Mouse (Mus musculus) MEL (cell line): Measurements from ENCODE around the gene Pip5k1b. TPM values are rescaled to one million over a fixed set of nuclear protein-coding genes. Genes with fewer than 3 reads are reported as not detected.

Experiments used
- DNase-seq: peaks from one replicate; pipeline ENCODE4 v3.0.0; 2011; ENCODE audit warnings: low read depth, low spot score
- H3K27ac ChIP-seq: 2 replicates; pipeline ENCODE4 v1.5.1; 2012; ENCODE audit warnings: low read depth, mild to moderate bottlenecking, control low read depth, low read length, moderate library complexity; ENCODE audit not compliant: control insufficient read depth
- H3K27me3 ChIP-seq, 2 experiments: fragments of 150-350 bp in 1 of 2; sonication (generic) in 1 of 2; 2 replicates each; pipeline ENCODE4 v1.6.1; 2012; ENCODE audit warnings: low read length in 2 of 2, mild to moderate bottlenecking in 2 of 2, improper control_type of control experiment in 1 of 2, moderate library complexity in 1 of 2; ENCODE audit not compliant: insufficient read depth in 2 of 2, control insufficient read depth in 1 of 2
- H3K36me3 ChIP-seq, 2 experiments: 2 replicates each; pipeline ENCODE4 v1.6.1; 2012 to 2014; ENCODE audit warnings: low read length in 2 of 2, improper control_type of control experiment in 1 of 2, inconsistent platforms in 1 of 2, mild to moderate bottlenecking in 1 of 2; ENCODE audit not compliant: insufficient read depth in 2 of 2, control insufficient read depth in 1 of 2
- H3K4me1 ChIP-seq, 2 experiments: fragments of 150-350 bp in 1 of 2; sonication (generic) in 1 of 2; 2 replicates each; pipeline ENCODE4 v1.6.1; 2012; ENCODE audit warnings: low read length in 2 of 2, improper control_type of control experiment in 1 of 2, mild to moderate bottlenecking in 1 of 2; ENCODE audit not compliant: insufficient read depth in 2 of 2, control insufficient read depth in 1 of 2
- H3K4me3 ChIP-seq, 2 experiments: fragments of 150-350 bp in 1 of 2; sonication (generic) in 1 of 2; 2 replicates each; pipeline ENCODE4 v1.5.1; 2012; ENCODE audit warnings: low read depth in 2 of 2, low read length in 2 of 2, mild to moderate bottlenecking in 2 of 2, moderate library complexity in 2 of 2, control low read depth in 1 of 2, improper control_type of control experiment in 1 of 2; ENCODE audit not compliant: control insufficient read depth in 1 of 2, insufficient read depth in 1 of 2
- H3K79me2 ChIP-seq: 2 replicates; pipeline ENCODE4 v1.6.1; 2012; ENCODE audit warnings: mild to moderate bottlenecking, low read length, moderate library complexity; ENCODE audit not compliant: control insufficient read depth, poor library complexity, insufficient read depth
- H3K9ac ChIP-seq: 2 replicates; pipeline ENCODE4 v1.6.1; 2012; ENCODE audit warnings: low read depth, mild to moderate bottlenecking, control low read depth, low read length, moderate library complexity; ENCODE audit not compliant: control insufficient read depth, poor library complexity, severe bottlenecking
- H3K9me3 ChIP-seq: fragments of 150-350 bp; sonication (generic); replicated peaks from 2 replicates; pipeline ENCODE4 v1.6.1; 2012; ENCODE audit warnings: mild to moderate bottlenecking, low read length, improper control_type of control experiment, moderate library complexity; ENCODE audit not compliant: insufficient read depth
- CHD1 ChIP-seq: IDR thresholded peaks from 2 replicates; pipeline ENCODE4 v1.6.1; 2012; ENCODE audit warnings: low read depth, mild to moderate bottlenecking, inconsistent platforms, low read length, improper control_type of control experiment
- E2F4 ChIP-seq: IDR thresholded peaks from 2 replicates; pipeline ENCODE4 v1.6.1; 2011; ENCODE audit warnings: low read depth, low read length, improper control_type of control experiment, borderline replicate concordance
- ETS1 ChIP-seq: IDR thresholded peaks from 2 replicates; pipeline ENCODE4 v1.6.1; 2012; ENCODE audit warnings: low read depth, mild to moderate bottlenecking, inconsistent platforms, low read length, improper control_type of control experiment, moderate library complexity
- GABPA ChIP-seq: IDR thresholded peaks from 2 replicates; pipeline ENCODE4 v1.6.1; 2012; ENCODE audit warnings: low read depth, mild to moderate bottlenecking, inconsistent platforms, low read length, improper control_type of control experiment, moderate library complexity
- GATA1 ChIP-seq: IDR thresholded peaks from 2 replicates; pipeline ENCODE4 v1.6.1; 2011; ENCODE audit warnings: low read depth, low read length, improper control_type of control experiment
- HCFC1 ChIP-seq: IDR thresholded peaks from 2 replicates; pipeline ENCODE4 v1.6.1; 2012; ENCODE audit warnings: low read depth, mild to moderate bottlenecking, inconsistent platforms, low read length, improper control_type of control experiment, moderate library complexity
- JUND ChIP-seq: IDR thresholded peaks from 2 replicates; pipeline ENCODE4 v1.6.1; 2011; ENCODE audit warnings: low read depth, mild to moderate bottlenecking, improper control_type of control experiment, low read length
- MAFK ChIP-seq: IDR thresholded peaks from 2 replicates; pipeline ENCODE4 v1.6.1; 2011; ENCODE audit warnings: low read depth, mild to moderate bottlenecking, low read length, improper control_type of control experiment, borderline replicate concordance
- MAX ChIP-seq: IDR thresholded peaks from 2 replicates; pipeline ENCODE4 v1.6.1; 2011; ENCODE audit warnings: low read length, improper control_type of control experiment
- MEF2A ChIP-seq: IDR thresholded peaks from 2 replicates; pipeline ENCODE4 v1.6.1; 2014; ENCODE audit warnings: low read depth, mild to moderate bottlenecking, inconsistent platforms, low read length, improper control_type of control experiment; ENCODE audit not compliant: poor library complexity, insufficient replicate concordance, severe bottlenecking; ENCODE audit errors: extremely low read depth
- MXI1 ChIP-seq: IDR thresholded peaks from 2 replicates; pipeline ENCODE4 v1.6.1; 2011; ENCODE audit warnings: mild to moderate bottlenecking, low read depth, low read length, improper control_type of control experiment
- MYC ChIP-seq: IDR thresholded peaks from 2 replicates; pipeline ENCODE4 v1.6.1; 2011; ENCODE audit warnings: low read depth, mild to moderate bottlenecking, low read length, improper control_type of control experiment, moderate library complexity
- NELFE ChIP-seq: IDR thresholded peaks from 2 replicates; pipeline ENCODE4 v1.6.1; 2011; ENCODE audit warnings: low read depth, low read length, improper control_type of control experiment
- NRF1 ChIP-seq: IDR thresholded peaks from 2 replicates; pipeline ENCODE4 v1.6.1; 2014; ENCODE audit warnings: low read depth, mild to moderate bottlenecking, inconsistent platforms, low read length, improper control_type of control experiment, moderate library complexity; ENCODE audit not compliant: poor library complexity, insufficient read depth, severe bottlenecking
- POLR2A ChIP-seq, 2 experiments: IDR thresholded peaks; 2 replicates each; pipeline ENCODE4 v1.6.1; 2011 to 2012; ENCODE audit warnings: low read length in 2 of 2, mild to moderate bottlenecking in 2 of 2, control low read depth in 1 of 2, improper control_type of control experiment in 1 of 2, low read depth in 1 of 2, moderate library complexity in 1 of 2; ENCODE audit not compliant: control insufficient read depth in 1 of 2, insufficient read depth in 1 of 2, poor library complexity in 1 of 2
- POLR2AphosphoS5 ChIP-seq: IDR thresholded peaks from 2 replicates; pipeline ENCODE4 v1.6.1; 2012; ENCODE audit warnings: low read depth, borderline replicate concordance, mild to moderate bottlenecking, inconsistent platforms, low read length, moderate library complexity, mixed read lengths
- RAD21 ChIP-seq: IDR thresholded peaks from 2 replicates; pipeline ENCODE4 v1.6.1; 2011; ENCODE audit warnings: mild to moderate bottlenecking, low read depth, low read length, improper control_type of control experiment
- SMC3 ChIP-seq: IDR thresholded peaks from 2 replicates; pipeline ENCODE4 v1.6.1; 2011; ENCODE audit warnings: low read depth, low read length, improper control_type of control experiment
- TAL1 ChIP-seq: IDR thresholded peaks from 2 replicates; pipeline ENCODE4 v1.6.1; 2012; ENCODE audit warnings: mild to moderate bottlenecking, inconsistent platforms, low read length, moderate library complexity, mixed read lengths
- TCF12 ChIP-seq: IDR thresholded peaks from 2 replicates; pipeline ENCODE4 v1.6.1; 2014; ENCODE audit warnings: low read depth, mild to moderate bottlenecking, inconsistent platforms, low read length, improper control_type of control experiment, moderate library complexity
- UBTF ChIP-seq: IDR thresholded peaks from 2 replicates; pipeline ENCODE4 v1.6.1; 2012; ENCODE audit warnings: low read depth, mild to moderate bottlenecking, inconsistent platforms, low read length, improper control_type of control experiment, moderate library complexity, borderline replicate concordance; ENCODE audit not compliant: insufficient read depth
- USF1 ChIP-seq: IDR thresholded peaks from 2 replicates; pipeline ENCODE4 v1.6.1; 2014; ENCODE audit warnings: low read depth, mild to moderate bottlenecking, inconsistent platforms, low read length, improper control_type of control experiment, moderate library complexity
- USF2 ChIP-seq, 2 experiments: IDR thresholded peaks; 2 replicates each; pipeline ENCODE4 v1.6.1; 2011 to 2012; ENCODE audit warnings: improper control_type of control experiment in 2 of 2, low read length in 2 of 2, borderline replicate concordance in 1 of 2, inconsistent platforms in 1 of 2, low read depth in 1 of 2, mild to moderate bottlenecking in 1 of 2; ENCODE audit not compliant: insufficient read depth in 1 of 2
- ZKSCAN1 ChIP-seq: IDR thresholded peaks from 2 replicates; pipeline ENCODE4 v1.6.1; 2012; ENCODE audit warnings: low read depth, mild to moderate bottlenecking, inconsistent platforms, low read length, improper control_type of control experiment, moderate library complexity
- ZNF384 ChIP-seq: IDR thresholded peaks from 2 replicates; pipeline ENCODE4 v1.6.1; 2012; ENCODE audit warnings: low read depth, mild to moderate bottlenecking, inconsistent platforms, low read length, improper control_type of control experiment
- polyA plus RNA-seq, 2 experiments: library from polyadenylated mRNA; stranded (reverse) in 1 of 2; unstranded in 1 of 2; fragments of >175 nt in 1 of 2; fragments of >200 nt in 1 of 2; gene quantifications; 2 replicates each; pipeline versions ENCODE4 v1.2.1 to v1.2.4; 2012; ENCODE audit warnings: low replicate concordance in 2 of 2, low read depth in 1 of 2; ENCODE audit not compliant: insufficient read length in 2 of 2, insufficient read depth in 1 of 2, missing spikeins in 1 of 2
- total RNA-seq: library from RNA; depleted of rRNA; stranded (reverse); fragments of 300-350 nt; gene quantifications from 2 replicates; pipeline ENCODE4 v1.2.3, GENCODE M21; 2012

The Pip5k1b gene
- total and polyA plus RNA-seq, 3 experiments = 3.4 to 10.0 TPM; not detected in 1

- no peak for TF ChIP-seq ZNF384
- TF ChIP-seq SMC3 = no peak
These were observed 121.4 kb downstream of the Pip5k1b start (continued) for GRCm38 (mm10) chr19:24434291-24434690.

- Histone ChIP-seq H3K36me3 (no peaks in the 10 kb centered on the region), H3K79me2 (no peaks in the 10 kb centered on the region), H3K9me3 (no peaks in the 10 kb centered on the region), H3K4me1 (peaks cover 0 to 4% of the 10 kb centered on the region in 2 experiments; a peak in 2 of 4 replicates), H3K9ac (no peak overlapping the region), H3K27ac (no peak overlapping the region), H3K4me3 (no peak overlapping the region), H3K27me3 (no peaks in the 10 kb centered on the region)
- no peak for TF ChIP-seq UBTF
- TF ChIP-seq RAD21 = no peak
- TF ChIP-seq TCF12 = no peak
- no peak for TF ChIP-seq HCFC1
- TF ChIP-seq POLR2A (IDR thresholded peaks at IDR 0.05; ENCODE audit: control insufficient read depth in 1 of 2, insufficient read depth in 1 of 2, low read depth in 1 of 2, low read length in 2 of 2, poor library complexity in 1 of 2) = no peak
- no peak for TF ChIP-seq POLR2AphosphoS5
- no peak for TF ChIP-seq MXI1
- TF ChIP-seq NRF1 = no peak
- no peak for TF ChIP-seq CHD1
- TF ChIP-seq USF2 (IDR thresholded peaks at IDR 0.05; ENCODE audit: borderline replicate concordance in 1 of 2, insufficient read depth in 1 of 2, low read depth in 1 of 2, low read length in 2 of 2) = no peak
- no peak for TF ChIP-seq GABPA
- no peak for TF ChIP-seq E2F4
- TF ChIP-seq USF1 = no peak
- no peak for TF ChIP-seq MYC
- no peak for DNase-seq
These were observed 123.2 kb downstream of the Pip5k1b start for GRCm38 (mm10) chr19:24432447-24432846.

GRCm38 (mm10) chr19:24431381-24431780, 124.3 kb downstream of the Pip5k1b start:
- no peaks in the 10 kb centered on the region for H3K79me2 ChIP-seq
- no peak overlapping the region for H3K9ac ChIP-seq
- H3K27me3 ChIP-seq = no peaks in the 10 kb centered on the region
- no peak overlapping the region for H3K4me3 ChIP-seq
- no peaks in the 10 kb centered on the region for H3K9me3 ChIP-seq
- TF ChIP-seq MAX = no peak
- TF ChIP-seq POLR2AphosphoS5 = no peak
- TF ChIP-seq MYC = no peak
- TF ChIP-seq HCFC1 = no peak
- TF ChIP-seq GATA1 = no peak
- no peak for TF ChIP-seq NELFE
- no peak for TF ChIP-seq CHD1
- no peak for TF ChIP-seq POLR2A (IDR thresholded peaks at IDR 0.05; ENCODE audit: control insufficient read depth in 1 of 2, insufficient read depth in 1 of 2, low read depth in 1 of 2, low read length in 2 of 2, poor library complexity in 1 of 2)
- TF ChIP-seq TAL1 = no peak
- no peak for TF ChIP-seq MEF2A
- TF ChIP-seq ETS1 = no peak
- TF ChIP-seq GABPA = no peak
- TF ChIP-seq MXI1 = no peak
- TF ChIP-seq NRF1 = no peak
- TF ChIP-seq JUND = no peak
- no peak for TF ChIP-seq RAD21
- no peak for TF ChIP-seq MAFK
- no peak for TF ChIP-seq ZKSCAN1
- TF ChIP-seq, all 39 proteins: peak for 0
- H3K36me3 ChIP-seq = no peaks in the 10 kb centered on the region
- DNase-seq = no peak
- peaks cover 0 to 4% of the 10 kb centered on the region in 2 experiments; a peak in 2 of 4 replicates for H3K4me1 ChIP-seq
- H3K27ac ChIP-seq = no peak overlapping the region
